Mouse (Mus musculus) kidney, adult 2 months (tissue): ENCODE measurements around the gene Txnrd2. TPM values are rescaled to one million over a fixed set of nuclear protein-coding genes. Genes with fewer than 3 reads are reported as not detected.

Source experiments
- DNase-seq: peaks from one replicate; pipeline ENCODE4 v3.0.0; 2021
- H3K27ac ChIP-seq: fragments of 200-500 bp; 2 replicates; pipeline ENCODE4 v1.5.1; 2012; ENCODE audit warnings: low read depth, low read length, control low read depth, inconsistent platforms; ENCODE audit not compliant: insufficient read depth
- H3K27me3 ChIP-seq: fragments of 200-500 bp; replicated peaks from 2 replicates; pipeline ENCODE4 v1.6.1; 2012; ENCODE audit warnings: mild to moderate bottlenecking, moderate library complexity, low read length, inconsistent platforms; ENCODE audit not compliant: control insufficient read depth, insufficient read depth
- H3K36me3 ChIP-seq: fragments of 200-500 bp; 2 replicates; pipeline ENCODE4 v1.6.1; 2012; ENCODE audit warnings: mild to moderate bottlenecking, moderate library complexity, low read length, inconsistent platforms; ENCODE audit not compliant: control insufficient read depth, insufficient read depth
- H3K4me1 ChIP-seq: fragments of 200-500 bp; 2 replicates; pipeline ENCODE4 v1.6.1; 2011; ENCODE audit warnings: low read length; ENCODE audit not compliant: control insufficient read depth, insufficient read depth
- H3K4me3 ChIP-seq: fragments of 200-500 bp; 2 replicates; pipeline ENCODE4 v1.5.1; 2011; ENCODE audit warnings: mild to moderate bottlenecking, low read depth, low read length, control low read depth; ENCODE audit not compliant: insufficient read depth
- CTCF ChIP-seq: fragments of 200-500 bp; conservative IDR thresholded peaks from 2 replicates; pipeline ENCODE4 v1.5.1; 2011; ENCODE audit warnings: low read depth, mild to moderate bottlenecking, control low read depth, low read length, moderate library complexity, mixed read lengths; ENCODE audit not compliant: insufficient read depth, insufficient read length
- POLR2A ChIP-seq: fragments of 200-500 bp; IDR thresholded peaks from one replicate; pipeline ENCODE4 v1.6.1; 2011; ENCODE audit warnings: low read depth, low read length, control low read depth
- WGBS: fragments of 180-500 bp; shearing (Covaris S2); methylation state at CpG from one replicate; pipeline ENCODE4 v1.1.7; 2018; 5-methylcytosine and 5-hydroxymethylcytosine counted together
- polyA plus RNA-seq: library from polyadenylated mRNA; depleted of rRNA; stranded (reverse); fragments of >200 nt; gene quantifications from 2 replicates; pipeline ENCODE4 v1.2.3, GENCODE M21; 2012; rRNA removed

Gene Txnrd2
- polyA plus RNA-seq, 1 experiment, result 39.1 TPM

GRCm38 (mm10) chr16:18528656-18529055, 102.5 kb downstream of the Txnrd2 start:
- no peaks in the 10 kb centered on the region for H3K27me3 ChIP-seq
- no peak overlapping the region for H3K4me3 ChIP-seq
- H3K4me1 ChIP-seq, result no peaks in the 10 kb centered on the region
- no peaks in the 10 kb centered on the region for H3K36me3 ChIP-seq
- TF ChIP-seq POLR2A (no peak), CTCF (no peak)
- WGBS, result 68% methylated on average over 5 of the region's 5 CpGs
- no peak for DNase-seq
- H3K27ac ChIP-seq, result no peak overlapping the region

Other genes with a start within 250 kb of the Txnrd2 start
- gene Ccdc188, start 208.5 kb upstream of the Txnrd2 start, polyA plus RNA-seq, result not detected in 2 replicates
- 28.9 and 44.7 TPM in 2 replicates for gene Zdhhc8, start 191.2 kb upstream of the Txnrd2 start, polyA plus RNA-seq
- 39.3 and 39.4 TPM in 2 replicates for gene Trmt2a, start 177.7 kb upstream of the Txnrd2 start, polyA plus RNA-seq
- 29.7 and 38.5 TPM in 2 replicates for gene Ranbp1, start 177.7 kb upstream of the Txnrd2 start, polyA plus RNA-seq
- not detected in 2 replicates for gene Gm49776, start 168.1 kb upstream of the Txnrd2 start, polyA plus RNA-seq
- gene Dgcr8, start 137.1 kb upstream of the Txnrd2 start, polyA plus RNA-seq, result 11.9 and 13.2 TPM in 2 replicates
- gene Tango2, start 78.3 kb upstream of the Txnrd2 start, polyA plus RNA-seq, result 147 and 158 TPM in 2 replicates
- gene Arvcf, start 78.2 kb upstream of the Txnrd2 start, polyA plus RNA-seq, result 94.2 and 98.5 TPM in 2 replicates
- gene Comt, start 468 bp downstream of the Txnrd2 start, polyA plus RNA-seq, result 519 and 582 TPM in 2 replicates
- 10.7 and 15.8 TPM in 2 replicates for gene Gnb1l, start 72.3 kb downstream of the Txnrd2 start, polyA plus RNA-seq
- 5.0 and 6.9 TPM in 2 replicates for gene Rtl10, start 72.5 kb downstream of the Txnrd2 start, polyA plus RNA-seq
- 0.15 and 1.7 TPM in 2 replicates for gene Tbx1, start 164.3 kb downstream of the Txnrd2 start, polyA plus RNA-seq
- 0.34 and 0.69 TPM in 2 replicates for gene Gp1bb, start 196.0 kb downstream of the Txnrd2 start, polyA plus RNA-seq
- 1.1 and 1.4 TPM in 2 replicates for gene Gm49601, start 200.0 kb downstream of the Txnrd2 start, polyA plus RNA-seq
- 3.1 and 3.8 TPM in 2 replicates for gene Sept5, start 203.6 kb downstream of the Txnrd2 start, polyA plus RNA-seq